8 mouse cellular contexts compared by ENCODE assay signal in genomic region chr12:18606126-18606525, GRCm38 (mm10).
DNase-seq lines count a peak whose midpoint lies in the region; ATAC-seq and TF ChIP-seq lines count a peak whose summit lies in the region.
"Not testable (repeated sequence)": the region's sequence is repeated elsewhere in the genome, so short reads cannot be mapped to it uniquely, and the experiment has no call there.

No protein-coding gene starts in this region.

- not testable (repeated sequence) for TF ChIP-seq EP300 in heart, adult 2 months (IDR thresholded peaks at IDR 0.05; ENCODE audit: insufficient read depth, low read depth, low read length)

- not testable (repeated sequence) for H3K27me3 ChIP-seq in embryonic facial prominence, embryonic 11.5 days (ENCODE audit: control insufficient read depth, insufficient read depth, low read length); heart, adult 2 months (ENCODE audit: control insufficient read depth, insufficient read depth, low read length); intestine, postnatal 0 days (replicated peaks; ENCODE audit: control insufficient read depth, insufficient read depth, low read length)

- not testable (repeated sequence) for ATAC-seq in embryonic facial prominence, embryonic 11.5 days (replicated peaks; ENCODE audit: insufficient number of reproducible peaks, low FRiP score, low TSS enrichment, low read depth); intestine, postnatal 0 days

- TF ChIP-seq POLR2A in heart, adult 2 months (IDR thresholded peaks at IDR 0.05; ENCODE audit: insufficient read depth, low read depth, low read length): not testable (repeated sequence)

- H3K36me3 ChIP-seq in embryonic facial prominence, embryonic 11.5 days (replicated peaks; ENCODE audit: control insufficient read depth, insufficient read depth, low read depth, low read length); heart, adult 2 months (ENCODE audit: control insufficient read depth, insufficient read depth, low read length); intestine, postnatal 0 days (ENCODE audit: control insufficient read depth, insufficient read depth): not testable (repeated sequence)

- H3K4me2 ChIP-seq in embryonic facial prominence, embryonic 11.5 days (ENCODE audit: low read depth, low read length); intestine, postnatal 0 days (replicated peaks; ENCODE audit: low read depth): not testable (repeated sequence)

- TF ChIP-seq CTCF in heart, adult 2 months (IDR thresholded peaks at IDR 0.05): peak; percentile 58
- TF ChIP-seq CTCF in intestine, postnatal 0 days (IDR thresholded peaks at IDR 0.05; ENCODE audit: low read depth): peak; percentile 50
- peak; percentile 68 for TF ChIP-seq CTCF in layer of hippocampus, adult 2 months (conservative IDR thresholded peaks at IDR 0.05)

- H3K79me2 ChIP-seq in heart, adult 2 months (replicated peaks; ENCODE audit: control insufficient read depth, insufficient read depth, low read length): not testable (repeated sequence)

- H3K4me1 ChIP-seq in embryonic facial prominence, embryonic 11.5 days (ENCODE audit: control insufficient read depth, insufficient read depth, low read length); heart, adult 2 months (ENCODE audit: control insufficient read depth, insufficient read depth, low read length); intestine, postnatal 0 days (replicated peaks; ENCODE audit: control insufficient read depth, insufficient read depth, low read length): not testable (repeated sequence)

- intact Hi-C loops in heart, adult 2 months (cut with DNase I): not testable (repeated sequence)

- H3K27ac ChIP-seq in embryonic facial prominence, embryonic 11.5 days (replicated peaks; ENCODE audit: low read depth, low read length); heart, adult 2 months; intestine, postnatal 0 days (ENCODE audit: low read depth, low read length); layer of hippocampus, adult 2 months: not testable (repeated sequence)

- not testable (repeated sequence) for H3K9me3 ChIP-seq in embryonic facial prominence, embryonic 11.5 days (replicated peaks; ENCODE audit: control insufficient read depth, low read length); intestine, postnatal 0 days (ENCODE audit: control insufficient read depth)

- not testable (repeated sequence) for H3K4me3 ChIP-seq in embryonic facial prominence, embryonic 11.5 days (ENCODE audit: low read depth, low read length); heart, adult 2 months; intestine, postnatal 0 days (ENCODE audit: low read depth, low read length); layer of hippocampus, adult 2 months

- peak; percentile 4 for DNase-seq in adrenal gland, postnatal 10 days
- DNase-seq in embryonic facial prominence, embryonic 11.5 days (ENCODE audit: low spot score): peak; percentile 0
- not testable (repeated sequence) for DNase-seq in heart, adult 2 months
- DNase-seq in layer of hippocampus, adult 2 months (ENCODE audit: low spot score in 2 of 2): peak; percentile 5 to 15
- DNase-seq in lung, postnatal 10 days: peak; percentile 16
- peak; percentile 35 for DNase-seq in retina, postnatal 1 day
- DNase-seq in thymus, postnatal 4 days: peak; percentile 3

- not testable (repeated sequence) for H3K9ac ChIP-seq in embryonic facial prominence, embryonic 11.5 days (replicated peaks; ENCODE audit: low read length); heart, adult 2 months (ENCODE audit: low read depth, low read length); intestine, postnatal 0 days (ENCODE audit: low read depth, low read length)
